Mouse (Mus musculus): ENCODE results near the gene Pigp. TPM values are rescaled to one million over a fixed set of nuclear protein-coding genes. Genes with fewer than 3 reads are reported as not detected.

Pigp gene
- polyA plus RNA-seq, 1 experiment, result 37.7 TPM

DNA sequence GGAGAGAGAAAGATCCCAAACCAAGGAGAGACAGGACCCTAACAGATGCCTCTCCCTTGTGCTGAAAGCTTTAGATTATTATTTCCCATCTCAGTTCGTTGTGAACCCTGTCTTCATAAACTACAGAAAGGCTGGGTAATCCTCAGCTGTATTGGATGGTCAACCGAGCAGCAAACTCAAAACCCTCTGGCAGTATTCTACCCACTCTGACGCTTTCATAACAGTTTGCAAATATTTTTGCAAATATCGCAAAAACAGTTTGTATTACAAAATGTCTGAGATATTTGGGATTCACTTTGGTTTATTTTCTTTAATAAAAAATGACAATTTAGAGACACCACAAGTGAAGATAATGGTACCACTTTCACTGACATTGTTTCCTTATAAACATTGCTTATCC is 59.7 kb downstream of the Pigp start:
- H3K4me3 ChIP-seq (ENCODE audit: insufficient read depth, low read depth, low read length), result no peak overlapping the region

DNA sequence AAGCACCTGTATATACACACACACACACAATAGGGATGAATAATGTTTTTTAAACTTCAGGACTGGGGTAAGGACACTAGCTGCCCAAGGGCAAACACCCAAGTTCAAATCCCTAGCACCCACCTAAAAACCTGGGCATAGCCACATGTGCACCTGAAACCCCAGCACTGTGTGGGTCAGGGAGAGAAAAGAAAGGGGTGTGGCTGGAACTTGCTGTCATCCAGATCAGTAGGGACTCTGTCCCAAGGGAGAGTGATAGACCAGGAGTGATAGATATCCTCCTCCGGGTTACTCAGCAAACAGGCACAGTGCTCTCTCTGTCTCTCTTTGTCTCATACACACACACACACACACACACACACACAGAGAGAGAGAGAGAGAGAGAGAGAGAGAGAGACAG is 60.2 kb downstream of the Pigp start:
- DNase-seq, result no peak
- H3K4me3 ChIP-seq (ENCODE audit: insufficient read depth, low read depth, low read length), result no peak overlapping the region
- H3K4me1 ChIP-seq (ENCODE audit: control insufficient read depth, insufficient read depth, low read length), result 0 out of 2 replicates have a peak, but pooled peaks cover 2% of the 10 kb centered on the region
- no peaks in the 10 kb centered on the region for H3K27me3 ChIP-seq (replicated peaks; ENCODE audit: control insufficient read depth, insufficient read depth, low read length)
- WGBS, result 64% methylated on average over 1 of the region's 1 CpGs
- TF ChIP-seq CTCF (conservative IDR thresholded peaks at IDR 0.05; ENCODE audit: insufficient read depth, insufficient read length, low read depth, low read length) (no peak), POLR2A (IDR thresholded peaks at IDR 0.05; ENCODE audit: low read depth, low read length) (no peak)
- H3K27ac ChIP-seq (ENCODE audit: insufficient read depth, low read depth, low read length), result no peak overlapping the region
- H3K36me3 ChIP-seq (ENCODE audit: control insufficient read depth, insufficient read depth, low read length), result no peaks in the 10 kb centered on the region

More for the DNA sequence above, 59.7 kb downstream of the Pigp start:
- 65% methylated on average over 4 of the region's 4 CpGs for WGBS
- Histone ChIP-seq H3K27me3 (replicated peaks; ENCODE audit: control insufficient read depth, insufficient read depth, low read length) (no peaks in the 10 kb centered on the region), H3K36me3 (ENCODE audit: control insufficient read depth, insufficient read depth, low read length) (no peaks in the 10 kb centered on the region), H3K27ac (ENCODE audit: insufficient read depth, low read depth, low read length) (no peak overlapping the region), H3K4me1 (ENCODE audit: control insufficient read depth, insufficient read depth, low read length) (0 out of 2 replicates have a peak, but pooled peaks cover 2% of the 10 kb centered on the region)
- TF ChIP-seq CTCF (conservative IDR thresholded peaks at IDR 0.05; ENCODE audit: insufficient read depth, insufficient read length, low read depth, low read length) (no peak), POLR2A (IDR thresholded peaks at IDR 0.05; ENCODE audit: low read depth, low read length) (no peak)
- DNase-seq, result no peak

DNA sequence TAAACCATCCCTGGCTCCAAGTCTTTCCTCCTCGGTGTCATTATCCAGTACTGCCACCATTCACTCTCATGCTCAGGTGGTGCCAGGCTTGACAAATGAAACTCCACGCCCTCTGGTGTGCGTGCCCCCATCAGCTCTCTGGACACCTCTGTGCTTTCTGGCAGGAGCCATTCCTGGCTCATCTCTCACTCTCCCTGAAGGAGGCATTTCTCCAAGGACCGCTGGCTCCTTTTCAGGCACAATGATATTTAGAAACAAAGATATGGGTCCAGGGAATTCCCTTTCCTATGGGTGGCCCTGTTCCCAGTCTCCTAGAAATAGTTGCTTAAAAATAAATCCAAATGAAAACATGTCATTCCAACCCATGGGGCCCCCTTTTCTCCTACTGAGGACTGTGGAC is 62.6 kb downstream of the Pigp start:
- Histone ChIP-seq H3K27me3 (replicated peaks; ENCODE audit: control insufficient read depth, insufficient read depth, low read length) (no peaks in the 10 kb centered on the region), H3K27ac (ENCODE audit: insufficient read depth, low read depth, low read length) (no peak overlapping the region), H3K4me1 (ENCODE audit: control insufficient read depth, insufficient read depth, low read length) (0 out of 2 replicates have a peak, but pooled peaks cover 2% of the 10 kb centered on the region), H3K36me3 (ENCODE audit: control insufficient read depth, insufficient read depth, low read length) (no peaks in the 10 kb centered on the region), H3K4me3 (ENCODE audit: insufficient read depth, low read depth, low read length) (no peak overlapping the region)
- WGBS, result 91% methylated on average over 4 of the region's 4 CpGs
- TF ChIP-seq CTCF (conservative IDR thresholded peaks at IDR 0.05; ENCODE audit: insufficient read depth, insufficient read length, low read depth, low read length), result no peak
- no peak for TF ChIP-seq POLR2A (IDR thresholded peaks at IDR 0.05; ENCODE audit: low read depth, low read length)
- no peak for DNase-seq

Other genes starting within 250 kb of the Pigp start
- gene Hlcs, start 58.3 kb downstream of the Pigp start, polyA plus RNA-seq (2012; rRNA removed), result 6.9 and 8.1 TPM in 2 replicates
- gene Ripply3, start 43.4 kb downstream of the Pigp start, polyA plus RNA-seq (2012; rRNA removed), result 4.6 and 5.3 TPM in 2 replicates
- 22.2 and 24.3 TPM in 2 replicates for gene Ttc3, start 1.2 kb downstream of the Pigp start, polyA plus RNA-seq (2012; rRNA removed)
- gene Vps26c, start 155.0 kb upstream of the Pigp start, polyA plus RNA-seq (2012; rRNA removed), result 31.4 and 34.8 TPM in 2 replicates
- 25.5 and 27.2 TPM in 2 replicates for gene Dyrk1a, start 198.2 kb upstream of the Pigp start, polyA plus RNA-seq (2012; rRNA removed)